27 mouse cellular contexts compared by ENCODE assay signal in the genomic region with DNA sequence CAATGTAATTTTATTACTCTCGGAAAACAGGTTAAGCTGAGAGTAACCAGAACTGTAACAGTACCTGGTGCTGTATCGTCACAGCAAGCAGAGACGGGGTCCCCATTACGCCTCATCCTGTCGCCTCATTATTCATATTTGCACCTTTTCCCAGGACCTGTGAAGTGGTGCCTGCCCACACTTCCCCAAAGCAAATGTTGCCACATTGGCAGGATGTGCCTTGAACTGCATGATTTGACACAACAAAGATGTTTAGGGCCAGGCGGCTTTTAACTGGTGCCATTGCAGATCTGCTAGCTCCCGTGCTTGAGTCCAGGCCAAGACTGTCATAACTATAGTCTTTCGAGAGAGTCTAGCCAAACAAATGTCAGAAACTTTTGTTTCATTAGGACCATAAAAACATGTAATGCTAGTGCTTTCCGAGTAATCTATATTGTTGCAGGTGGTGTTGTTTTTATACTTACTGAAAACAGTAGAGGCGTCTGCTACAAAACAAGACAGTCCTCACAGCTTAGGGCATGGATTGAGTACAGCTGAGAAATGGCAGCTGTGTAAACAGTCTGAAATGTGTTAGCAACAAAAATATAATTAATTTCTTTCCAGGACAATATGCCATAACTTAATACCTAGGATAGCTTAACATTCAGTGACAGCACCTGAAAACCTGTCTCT.
DNase-seq lines count a peak whose midpoint lies in the region; ATAC-seq lines count a peak whose summit lies in the region.
"Had no signal": no experiment of that assay in that cellular context is flagged by ENCODE, and none has a peak within 500 bp of the region (broad histone marks: within the 10 kb centered on the region; RNA-seq: fewer than 3 reads in every experiment).

No protein-coding gene starts in this region.

- no peak overlapping the region for H3K27ac ChIP-seq in forebrain, embryonic 15.5 days (replicated peaks)
- H3K27ac ChIP-seq in forebrain, embryonic 12.5 days, result no peak overlapping the region
- H3K27ac ChIP-seq in forebrain, embryonic 16.5 days (ENCODE audit: low read length), result no peak overlapping the region
- H3K27ac ChIP-seq: embryonic facial prominence, embryonic 15.5 days; heart, adult 2 months; hindbrain, embryonic 13.5 days; left cerebral cortex, adult 2 months; limb, embryonic 12.5 days; midbrain, embryonic 13.5 days; stomach, embryonic 15.5 days had no signal

- peak; percentile 71 for ATAC-seq in forebrain, embryonic 15.5 days (replicated peaks)
- no peak for ATAC-seq in forebrain, embryonic 12.5 days (ENCODE audit: low FRiP score)
- ATAC-seq in forebrain, embryonic 16.5 days, result peak; percentile 71
- ATAC-seq: intestine, embryonic 16.5 days; lung, postnatal 0 days; midbrain, embryonic 13.5 days; Patski had no signal

- no peaks in the 10 kb centered on the region for H3K27me3 ChIP-seq in forebrain, embryonic 15.5 days
- no peaks in the 10 kb centered on the region for H3K27me3 ChIP-seq in forebrain, embryonic 12.5 days
- no peaks in the 10 kb centered on the region for H3K27me3 ChIP-seq in forebrain, embryonic 16.5 days (replicated peaks; ENCODE audit: control insufficient read depth, insufficient read depth, low read length)
- H3K27me3 ChIP-seq: embryonic facial prominence, embryonic 15.5 days; heart, embryonic 12.5 days; hindbrain, embryonic 13.5 days; limb, embryonic 12.5 days; megakaryocyte, embryonic 14.5 days; midbrain, embryonic 13.5 days; Patski; stomach, embryonic 15.5 days had no signal

- 52% methylated on average over 10 of the region's 10 CpGs for WGBS in forebrain, embryonic 15.5 days
- WGBS in forebrain, embryonic 12.5 days, result 79% methylated on average over 10 of the region's 10 CpGs
- 54% methylated on average over 10 of the region's 10 CpGs for WGBS in forebrain, embryonic 16.5 days

- H3K9me3 ChIP-seq in forebrain, embryonic 15.5 days, result no peaks in the 10 kb centered on the region
- H3K9me3 ChIP-seq in forebrain, embryonic 12.5 days, result no peaks in the 10 kb centered on the region
- no peaks in the 10 kb centered on the region for H3K9me3 ChIP-seq in forebrain, embryonic 16.5 days (ENCODE audit: control insufficient read depth, low read length)
- H3K9me3 ChIP-seq: embryonic facial prominence, embryonic 15.5 days; heart, embryonic 12.5 days; hindbrain, embryonic 13.5 days; limb, embryonic 12.5 days; megakaryocyte, embryonic 14.5 days; midbrain, embryonic 13.5 days; stomach, embryonic 15.5 days had no signal

- H3K4me3 ChIP-seq in forebrain, embryonic 15.5 days, result no peak overlapping the region
- no peak overlapping the region for H3K4me3 ChIP-seq in forebrain, embryonic 12.5 days (replicated peaks)
- no peak overlapping the region for H3K4me3 ChIP-seq in forebrain, embryonic 16.5 days (replicated peaks; ENCODE audit: low read length)
- H3K4me3 ChIP-seq: embryonic facial prominence, embryonic 15.5 days; heart, adult 2 months; heart, embryonic 12.5 days; hindbrain, embryonic 13.5 days; left cerebral cortex, adult 2 months; limb, embryonic 12.5 days; megakaryocyte, embryonic 14.5 days; midbrain, embryonic 13.5 days; stomach, embryonic 15.5 days had no signal

- 0 out of 2 replicates have a peak, but pooled peaks cover 4% of the 10 kb centered on the region for H3K4me1 ChIP-seq in forebrain, embryonic 15.5 days
- peaks cover 6% of the 10 kb centered on the region; the same call in 1 of the 2 replicates for H3K4me1 ChIP-seq in forebrain, embryonic 12.5 days
- H3K4me1 ChIP-seq in forebrain, embryonic 16.5 days (replicated peaks; ENCODE audit: control insufficient read depth, insufficient read depth, low read length), result peaks cover 3% of the 10 kb centered on the region; the same call in 1 of the 2 replicates
- H3K4me1 ChIP-seq: embryonic facial prominence, embryonic 15.5 days; heart, embryonic 12.5 days; hindbrain, embryonic 13.5 days; limb, embryonic 12.5 days; megakaryocyte, embryonic 14.5 days; midbrain, embryonic 13.5 days; stomach, embryonic 15.5 days had no signal

- no peaks in the 10 kb centered on the region for H3K36me3 ChIP-seq in forebrain, embryonic 15.5 days
- no peaks in the 10 kb centered on the region for H3K36me3 ChIP-seq in forebrain, embryonic 12.5 days (replicated peaks)
- no peaks in the 10 kb centered on the region for H3K36me3 ChIP-seq in forebrain, embryonic 16.5 days (ENCODE audit: control insufficient read depth, insufficient read depth)
- H3K36me3 ChIP-seq: hindbrain, embryonic 13.5 days; limb, embryonic 12.5 days; midbrain, embryonic 13.5 days; stomach, embryonic 15.5 days had no signal

- no peak overlapping the region for H3K9ac ChIP-seq in forebrain, embryonic 15.5 days (replicated peaks)
- no peak overlapping the region for H3K9ac ChIP-seq in forebrain, embryonic 12.5 days
- H3K9ac ChIP-seq in forebrain, embryonic 16.5 days (replicated peaks; ENCODE audit: low read depth, low read length), result no peak overlapping the region
- H3K9ac ChIP-seq: embryonic facial prominence, embryonic 15.5 days; heart, embryonic 12.5 days; hindbrain, embryonic 13.5 days; limb, embryonic 12.5 days; midbrain, embryonic 13.5 days; stomach, embryonic 15.5 days had no signal

- DNase-seq in cerebellum, postnatal 25 days, result peak; percentile 6 to 24
- DNase-seq in cerebellum, adult 9-10 months, result no peak
- peak; percentile 19 for DNase-seq in 416B (ENCODE audit: low read depth)
- no peak for DNase-seq in urinary bladder, postnatal 4 days (ENCODE audit: low spot score in 2 of 2)
- DNase-seq: adrenal gland, postnatal 14 days; cerebellum, postnatal 36 days; embryo, embryonic 11 days; heart, adult 2 months; heart, postnatal 4 days; kidney, adult 8-10 months; kidney, postnatal 14 days; lung, postnatal 4 days; right cerebral cortex, postnatal 25 days had no signal

- H3K4me2 ChIP-seq in forebrain, embryonic 15.5 days (replicated peaks), result no peak overlapping the region
- H3K4me2 ChIP-seq in forebrain, embryonic 12.5 days, result no peak overlapping the region
- no peak overlapping the region for H3K4me2 ChIP-seq in forebrain, embryonic 16.5 days (ENCODE audit: low read length)
- H3K4me2 ChIP-seq: embryonic facial prominence, embryonic 15.5 days; heart, embryonic 12.5 days; hindbrain, embryonic 13.5 days; limb, embryonic 12.5 days; midbrain, embryonic 13.5 days; stomach, embryonic 15.5 days had no signal

Comparison
In these comparisons a context has a peak if more than half of its experiments do, and no peak if none do; other contexts are left out.
1. DNase-seq: peak in cerebellum, postnatal 25 days (2 of 2) and 416B (single experiment); none in cerebellum, adult 9-10 months (single experiment) and urinary bladder, postnatal 4 days (0 of 2).